Mouse (Mus musculus) neutrophil, adult 5-6 weeks (primary cell): ENCODE data around the gene Fgfrl1. TPM values are rescaled to one million over a fixed set of nuclear protein-coding genes. Genes with fewer than 3 reads are reported as not detected.
A peak's percentile ranks its signal among the peaks of the same experiment; 100 is the strongest.

ENCODE experiments used
- ATAC-seq: fragments of 151-379, 151-347 bp; 2 replicates; pipeline ENCODE4 v1.8.0; 2017; ENCODE audit warnings: mild to moderate bottlenecking, moderate TSS enrichment; ENCODE audit not compliant: insufficient number of reproducible peaks, poor library complexity, low FRiP score, severe bottlenecking; ENCODE audit errors: extremely low read depth
- total RNA-seq: library from RNA; stranded (forward); fragments of 200-1000 nt; gene quantifications from 2 replicates; pipeline ENCODE4 v1.2.3, GENCODE M21; 2017

The Fgfrl1 gene
- total RNA-seq, 1 experiment from 2014 or later = 1.0 TPM

DNA sequence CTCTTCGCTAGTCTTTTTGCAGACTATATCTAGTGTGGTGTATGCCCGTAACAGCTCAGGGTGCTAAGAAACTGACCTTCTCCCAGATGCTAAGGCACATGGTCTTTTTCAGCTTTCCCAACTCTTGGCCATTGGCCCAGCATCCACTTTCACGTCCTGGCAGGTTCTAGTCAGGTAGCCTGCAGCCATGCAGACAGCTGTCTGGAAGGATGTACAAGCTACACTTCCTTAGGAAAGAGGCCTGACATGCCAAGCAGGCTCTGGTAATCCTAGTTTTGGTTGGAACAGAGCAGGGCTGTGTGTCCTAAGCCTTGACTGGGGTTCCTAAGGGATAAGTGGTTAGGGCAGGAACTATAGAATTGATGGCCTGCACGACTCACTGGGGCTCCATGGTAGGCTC is 29.4 kb upstream of the Fgfrl1 start:
- ATAC-seq = no peak

DNA sequence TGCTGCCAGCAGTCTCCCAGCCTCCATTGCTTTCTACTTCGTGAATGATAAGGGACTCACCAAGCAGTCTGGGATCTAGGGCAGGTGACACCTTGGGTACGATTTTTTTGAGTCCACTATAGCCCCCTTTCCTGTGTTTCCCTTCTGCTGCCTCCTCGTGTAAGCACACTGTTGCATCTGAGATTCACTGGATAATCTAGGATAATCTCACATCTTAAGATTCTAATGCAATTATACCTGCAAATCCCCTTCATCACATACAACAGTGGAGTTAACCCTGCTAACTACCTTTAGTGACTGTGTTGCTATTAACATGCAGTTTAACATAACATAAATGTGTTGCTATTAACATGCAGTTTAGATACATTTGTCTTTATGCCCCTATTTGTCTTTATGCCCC is 27.1 kb upstream of the Fgfrl1 start:
- no peak for ATAC-seq

DNA sequence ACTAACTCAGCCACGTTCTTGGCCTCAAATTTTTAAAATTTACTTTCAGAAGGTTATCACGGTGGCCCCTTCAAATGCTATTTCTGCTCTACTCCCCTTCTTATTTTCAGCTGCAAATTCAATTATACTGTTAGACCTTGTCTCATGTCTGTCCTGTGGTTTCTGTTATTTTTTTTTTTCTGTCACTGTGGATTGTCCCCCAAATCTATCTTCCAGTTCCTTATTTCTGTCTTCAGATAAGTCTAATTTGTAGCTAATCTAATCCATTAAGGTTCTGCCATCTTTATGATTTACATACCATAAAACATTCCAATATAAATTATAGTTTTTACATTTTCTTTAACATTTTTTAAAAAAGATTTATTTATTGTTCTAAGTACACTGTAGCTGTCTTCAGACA is 24.8 kb upstream of the Fgfrl1 start:
- ATAC-seq = no peak

DNA sequence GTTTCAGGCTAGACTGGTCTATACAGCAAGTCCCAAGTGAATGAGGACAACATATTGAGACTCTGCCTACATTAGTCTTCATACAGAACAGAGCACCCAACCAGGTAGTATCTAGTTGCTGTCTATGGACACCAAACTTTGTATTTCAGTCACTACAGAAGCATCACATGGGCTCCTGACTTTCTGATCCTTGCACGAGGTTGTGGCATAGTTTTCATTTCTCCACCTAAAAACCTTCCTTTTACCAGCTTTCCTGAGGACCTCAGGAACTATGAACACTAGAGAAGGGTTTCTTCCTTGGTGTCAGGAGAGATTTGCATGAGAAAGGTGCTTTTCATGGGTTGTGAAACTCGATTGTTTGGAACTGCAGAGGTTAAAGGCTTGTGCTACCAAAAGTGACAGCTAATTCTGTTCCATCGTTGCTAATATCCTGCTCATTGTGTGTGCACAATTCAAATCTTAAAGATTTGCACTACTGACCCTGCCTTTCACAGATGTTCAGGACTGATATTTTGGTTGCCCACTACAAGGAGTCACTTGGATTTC is 23.7 kb upstream of the Fgfrl1 start:
- ATAC-seq = no peak

DNA sequence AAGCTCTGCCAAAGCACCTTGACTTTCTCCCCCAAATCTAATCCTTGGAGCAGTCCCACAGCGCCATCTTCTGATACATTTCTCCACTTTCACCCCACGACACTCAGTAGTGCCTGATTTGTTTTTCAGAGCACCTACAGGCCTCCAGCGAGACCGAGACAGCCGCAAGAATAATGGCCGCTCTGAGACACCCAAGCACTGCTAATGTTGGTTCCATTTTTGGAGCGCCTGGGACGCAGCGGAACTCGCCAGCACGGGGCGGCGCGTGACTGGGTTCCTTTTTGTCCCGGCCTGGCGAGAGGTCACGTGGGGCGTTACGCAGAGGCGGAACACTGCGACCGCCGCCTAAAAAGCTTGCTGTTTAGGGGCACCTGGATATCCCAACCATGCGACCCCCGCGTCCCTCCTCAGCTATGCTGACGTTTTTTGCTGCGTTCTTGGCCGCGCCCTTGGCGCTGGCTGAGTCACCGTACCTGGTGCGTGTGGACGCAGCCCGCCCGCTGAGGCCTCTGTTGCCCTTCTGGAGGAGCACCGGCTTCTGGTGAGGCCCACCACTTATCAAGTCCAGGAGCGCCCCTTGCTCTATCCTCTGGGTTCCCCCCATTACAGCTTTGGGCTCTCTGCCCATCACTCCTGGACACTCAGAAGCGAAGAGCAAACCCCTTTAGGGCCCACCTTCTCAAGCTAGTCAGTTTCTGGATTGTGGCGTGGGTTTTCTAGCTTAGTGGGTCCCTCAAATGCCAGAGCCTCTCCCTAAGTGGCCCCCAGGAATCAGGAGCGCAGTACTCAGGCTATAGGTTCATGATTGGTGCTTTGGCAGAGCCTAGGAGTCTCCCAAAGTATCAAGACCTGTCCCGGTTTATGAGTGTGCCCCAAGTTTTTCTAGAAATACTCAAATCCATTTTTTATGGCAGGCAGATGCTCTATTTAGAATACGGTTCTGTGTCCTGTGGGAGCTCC is 22.9 kb upstream of the Fgfrl1 start, which contains the start of gene Dgkq:
Dgkq (minus strand) TSS at position 696 of the 960 bp plus-strand sequence.
- peak; percentile 81 for ATAC-seq

DNA sequence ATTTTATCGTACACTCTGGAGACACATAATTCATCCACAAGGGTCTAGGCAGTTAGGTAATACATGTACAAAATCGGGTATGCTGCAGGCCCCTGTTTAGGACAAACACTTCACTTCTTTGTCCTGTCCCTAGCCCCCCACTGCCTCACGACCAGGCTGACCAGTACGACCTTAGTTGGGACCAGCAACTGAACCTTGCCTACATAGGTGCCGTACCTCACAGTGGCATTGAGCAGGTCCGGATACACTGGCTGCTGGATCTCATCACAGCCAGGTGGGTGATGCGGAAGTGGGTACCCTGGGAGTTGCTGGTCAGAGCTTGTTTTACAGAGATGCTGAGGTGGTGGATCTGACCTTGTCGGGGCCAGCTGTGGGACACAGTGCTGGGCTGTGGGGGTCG is 22.2 kb upstream of the Fgfrl1 start:
- ATAC-seq = no peak

DNA sequence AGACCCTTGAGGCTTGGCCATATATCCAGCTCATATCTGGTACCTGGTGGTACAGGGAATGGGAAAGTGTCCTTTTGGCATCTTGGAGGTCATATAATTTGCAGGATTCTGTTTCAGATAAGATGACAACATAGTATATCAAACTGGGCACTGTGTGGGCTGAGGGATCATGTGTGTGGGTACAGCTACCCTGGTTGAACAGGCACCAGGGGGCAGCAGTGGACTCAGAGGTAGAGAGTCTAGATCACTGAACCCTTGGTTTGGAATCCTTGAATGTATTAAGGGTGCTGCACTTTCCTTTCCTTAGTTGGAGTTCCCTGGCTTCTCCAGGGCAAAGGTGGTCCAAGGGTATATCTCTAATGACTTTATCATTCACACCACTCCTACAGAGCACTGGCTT is 21.4 kb upstream of the Fgfrl1 start:
- ATAC-seq = no peak

DNA sequence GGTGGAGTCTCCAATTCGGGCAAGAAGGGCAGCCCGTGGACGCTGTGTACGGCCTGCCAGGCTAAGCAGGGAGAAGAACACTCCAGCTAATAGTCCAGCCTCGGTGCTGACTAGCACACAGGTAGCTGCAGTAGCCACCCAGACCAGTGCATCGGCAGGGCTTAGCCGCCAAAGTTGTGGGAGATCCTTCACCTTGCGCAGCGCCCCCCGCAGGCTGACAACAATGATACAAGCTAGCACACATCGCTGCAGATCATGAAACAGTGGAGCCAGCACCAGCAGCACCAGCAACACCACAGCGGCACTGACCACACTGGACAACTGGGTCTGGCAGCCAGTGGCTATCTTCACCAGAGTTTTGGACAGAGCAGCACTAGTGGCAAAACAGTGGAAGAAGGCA is 20.4 kb upstream of the Fgfrl1 start:
- ATAC-seq = no peak

DNA sequence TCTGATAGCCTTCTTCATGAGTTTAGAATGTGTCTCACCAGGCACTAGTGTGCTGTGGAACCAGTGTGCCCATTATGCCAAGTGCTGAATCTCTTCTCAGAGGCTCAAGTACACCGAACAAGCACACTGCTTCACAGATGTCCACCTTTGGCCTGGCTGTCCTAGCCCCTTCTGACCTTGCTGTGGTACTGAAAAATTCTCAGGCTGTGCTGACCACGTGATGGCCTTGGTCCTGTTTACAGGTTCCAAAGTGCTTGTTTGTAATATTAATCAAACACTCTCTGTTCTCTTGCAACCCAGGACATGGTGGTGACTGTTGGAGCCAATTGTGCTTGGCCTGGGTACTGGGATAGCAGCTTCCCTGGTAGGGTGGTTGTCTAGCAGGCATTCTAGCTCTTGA is 17.6 kb upstream of the Fgfrl1 start:
- no peak for ATAC-seq

DNA sequence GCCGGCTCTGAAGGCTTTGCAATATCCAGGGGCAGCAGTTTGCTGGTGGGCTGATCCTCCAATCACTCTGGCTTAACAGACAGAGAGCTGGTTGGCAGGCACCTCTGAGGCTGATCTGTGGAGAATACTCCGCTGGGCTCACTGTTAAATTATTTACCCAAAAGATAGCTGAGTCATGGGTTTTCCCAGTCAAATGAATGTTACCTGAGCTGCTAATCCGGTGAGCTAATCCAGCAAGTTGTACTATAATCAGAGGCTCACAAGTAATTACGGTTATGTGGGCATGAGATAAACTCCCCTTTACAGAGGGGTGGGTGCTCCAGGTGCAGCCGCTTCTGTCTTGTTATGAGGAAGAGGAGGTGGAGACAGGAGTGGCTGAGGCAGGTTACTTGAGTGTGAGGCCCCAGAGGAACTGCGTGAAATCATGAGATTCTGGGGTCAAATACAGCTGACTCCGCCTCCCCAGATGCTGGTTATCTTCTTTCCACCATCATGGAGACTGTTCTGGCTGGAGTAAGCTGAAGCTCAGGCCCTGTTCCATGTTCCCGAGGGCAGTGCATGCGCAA is 16.8 kb upstream of the Fgfrl1 start, which contains the start of gene Slc26a1:
Slc26a1 (minus strand) TSS at position 319 of the 566 bp plus-strand sequence.
- no peak for ATAC-seq

DNA sequence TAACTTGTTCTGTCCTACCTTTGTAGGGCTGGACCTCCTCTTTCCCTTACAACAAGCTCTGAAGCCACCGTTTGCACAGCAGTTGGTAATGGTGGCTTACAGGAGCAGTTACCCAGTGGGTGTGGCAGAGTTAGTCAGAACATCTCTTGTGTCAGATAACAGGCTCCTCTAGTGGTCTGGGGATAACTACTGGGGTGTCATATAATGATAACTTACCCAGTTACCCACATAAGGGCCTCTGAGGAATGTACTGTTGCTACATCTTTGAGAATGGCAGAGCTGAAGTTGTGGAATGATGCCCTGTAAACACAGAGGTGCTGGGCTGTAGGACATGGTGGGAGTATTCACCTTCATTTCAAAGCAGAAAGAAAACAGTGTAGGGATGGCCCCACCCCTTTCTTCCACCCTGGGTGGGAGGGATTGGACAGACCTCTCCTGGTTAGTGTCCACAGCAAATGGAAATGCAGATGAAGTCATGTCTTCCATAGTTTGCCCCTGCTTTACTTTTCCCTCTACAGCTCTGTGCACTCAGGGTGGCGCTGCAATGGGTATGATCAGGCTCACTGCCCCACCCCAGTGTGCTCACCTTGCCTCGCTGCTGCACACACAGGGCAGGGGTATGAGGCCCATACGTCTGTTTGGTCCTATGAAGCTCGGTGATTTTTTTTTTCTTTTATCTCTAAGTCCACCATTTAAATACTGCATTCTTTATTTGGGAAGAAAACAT is 15.2 kb upstream of the Fgfrl1 start:
- ATAC-seq = no peak

DNA sequence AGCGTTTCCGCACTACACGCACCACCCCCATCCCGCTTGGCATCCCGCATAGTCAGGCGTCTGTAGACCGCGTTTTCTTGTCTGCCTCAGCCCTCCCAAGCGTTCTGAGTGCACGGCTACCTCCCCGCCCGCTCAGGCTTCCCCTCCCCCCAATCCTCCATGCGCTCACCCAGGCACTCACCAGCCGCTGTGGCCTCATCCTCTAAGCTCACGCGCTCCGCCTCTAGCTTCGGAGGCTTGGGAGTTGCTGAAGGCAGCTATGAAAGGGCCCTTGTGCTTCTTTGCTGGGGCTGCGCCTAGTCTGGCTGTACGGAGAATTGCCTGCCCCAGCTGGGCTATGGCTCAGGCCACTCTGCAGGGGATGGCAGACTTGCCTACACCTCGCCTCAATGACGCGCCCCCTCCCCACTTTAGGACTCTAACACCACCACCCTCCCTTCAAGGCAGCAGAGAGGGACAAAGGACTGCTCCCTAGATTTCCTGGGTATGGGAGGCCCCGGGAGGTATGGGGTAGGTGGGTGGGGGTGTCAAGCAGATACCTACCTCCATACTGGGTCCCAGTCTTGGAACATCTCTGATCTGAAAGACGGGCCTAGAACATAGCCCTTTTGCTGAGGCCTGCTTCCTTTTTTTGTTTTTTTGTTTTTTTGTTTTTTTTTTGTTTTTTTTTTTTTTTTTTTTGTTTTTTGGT is 14.4 kb upstream of the Fgfrl1 start:
- ATAC-seq = no peak

DNA sequence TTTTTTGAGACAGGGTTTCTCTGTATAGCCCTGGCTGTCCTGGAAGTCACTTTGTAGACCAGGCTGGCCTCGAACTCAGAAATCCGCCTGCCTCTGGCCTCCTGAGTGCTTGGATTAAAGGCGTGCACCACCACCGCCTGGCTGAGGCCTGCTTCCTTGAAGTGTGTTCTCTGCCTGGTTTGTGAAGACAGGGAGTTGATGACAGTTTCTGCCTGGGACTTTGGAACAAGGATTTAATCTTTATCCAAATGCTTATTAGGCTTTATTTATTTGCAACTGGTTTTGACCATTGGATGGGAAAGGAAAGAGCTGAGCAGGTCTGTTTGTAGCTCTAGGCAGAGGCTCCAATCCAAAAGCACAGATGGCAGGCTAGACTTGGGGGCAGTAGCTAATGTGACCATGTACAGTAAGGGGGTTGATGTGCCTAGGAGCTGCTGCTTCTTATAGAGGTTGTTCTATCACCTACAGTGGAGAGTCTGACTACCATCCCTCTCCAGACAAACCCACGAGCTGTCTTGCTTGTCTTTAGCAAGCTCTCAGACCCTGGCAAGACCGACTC is 13.8 kb upstream of the Fgfrl1 start:
- no peak for ATAC-seq

DNA sequence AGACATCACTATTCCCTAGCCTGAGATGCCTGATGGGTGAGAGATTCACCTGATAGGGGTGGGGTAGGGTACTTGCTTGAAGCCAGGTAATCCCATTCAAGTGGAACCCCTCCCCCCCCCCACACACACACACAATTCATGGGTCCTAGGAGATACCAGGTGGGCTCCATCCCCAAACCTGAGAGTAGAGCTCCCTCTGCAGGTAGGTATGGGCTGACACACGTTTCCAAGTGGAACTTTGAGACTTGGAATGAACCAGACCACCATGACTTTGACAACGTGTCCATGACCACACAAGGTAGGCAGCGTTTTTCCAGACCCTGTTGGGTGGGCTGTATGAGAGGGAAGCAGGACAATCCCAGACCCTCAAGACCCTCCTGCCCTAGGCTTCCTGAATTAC is 12.3 kb upstream of the Fgfrl1 start:
- ATAC-seq = no peak

DNA sequence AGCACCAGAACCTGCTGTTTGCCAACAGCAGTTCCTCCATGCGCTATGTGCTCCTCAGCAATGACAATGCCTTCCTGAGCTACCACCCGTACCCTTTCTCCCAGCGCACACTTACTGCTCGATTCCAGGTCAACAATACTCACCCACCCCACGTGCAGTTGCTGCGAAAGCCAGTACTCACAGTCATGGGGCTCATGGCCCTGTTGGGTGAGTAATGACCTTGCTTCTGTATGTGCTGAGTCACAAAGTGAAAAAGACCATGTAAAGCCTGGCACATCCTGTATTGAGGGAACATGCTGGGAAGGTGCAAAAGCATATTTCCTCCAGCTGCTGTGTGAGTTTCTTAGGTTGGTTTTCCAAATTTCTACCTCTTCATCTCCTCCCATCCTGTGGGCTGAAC is 11.3 kb upstream of the Fgfrl1 start:
- ATAC-seq = no peak

DNA sequence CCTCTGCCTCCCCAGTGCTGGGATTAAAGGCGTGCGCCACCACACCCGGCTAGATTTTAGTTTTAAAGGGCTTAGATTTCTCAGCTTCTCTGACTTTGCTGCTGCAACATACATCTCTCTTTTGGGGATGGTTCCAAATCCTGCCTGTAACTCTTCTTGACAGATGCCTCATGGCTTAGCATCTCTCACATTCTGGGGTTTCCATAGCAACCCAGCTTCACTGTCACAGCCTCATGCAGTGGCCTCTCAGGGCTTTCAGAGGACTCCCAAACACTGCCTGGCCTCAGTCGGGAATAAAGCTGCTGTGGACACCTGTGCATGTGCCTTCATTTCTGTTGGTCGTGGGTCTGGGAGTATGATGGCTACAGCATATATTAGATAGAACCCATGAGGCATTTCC is 3.1 kb upstream of the Fgfrl1 start:
- no peak for ATAC-seq

DNA sequence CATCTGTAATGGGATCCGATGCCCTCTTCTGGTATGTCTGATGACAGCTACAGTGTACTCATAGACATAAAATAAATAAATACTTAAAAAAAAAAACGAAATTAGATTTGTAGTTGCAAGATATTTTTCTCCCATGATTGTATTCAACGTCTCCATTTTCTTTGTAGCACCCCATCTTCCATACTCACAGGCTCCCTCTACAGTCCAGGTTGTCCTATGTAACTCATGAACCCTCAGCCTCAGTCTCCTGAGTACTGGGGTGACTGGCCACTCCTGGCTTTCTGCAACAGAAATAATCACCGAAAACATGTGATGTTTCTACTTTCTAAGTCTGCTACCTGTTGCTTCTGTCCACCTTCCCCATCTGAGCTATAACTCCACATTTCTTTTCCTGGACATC is 1.0 kb upstream of the Fgfrl1 start:
- no peak for ATAC-seq

DNA sequence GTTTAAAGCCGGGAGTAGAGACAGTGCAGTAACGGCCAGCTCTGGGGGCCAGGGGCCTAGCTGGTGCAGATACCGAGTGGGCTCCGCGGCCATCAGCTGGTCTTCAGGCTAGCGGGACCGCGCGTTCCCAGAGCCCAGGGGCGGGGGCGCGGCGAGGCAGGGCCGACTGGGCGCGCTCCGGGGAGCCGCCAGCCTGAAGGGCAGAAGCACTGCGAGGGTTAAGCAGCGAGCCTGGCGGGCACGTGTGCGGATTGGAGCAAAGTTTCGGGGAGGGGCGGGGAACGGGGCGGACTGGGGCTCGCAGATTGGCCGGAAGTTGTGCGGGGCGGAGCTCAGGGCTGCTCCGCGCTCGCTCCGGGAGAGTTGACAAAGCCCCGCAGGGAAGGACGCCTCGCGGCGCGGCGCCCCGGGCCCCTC is 1.7 kb downstream of the Fgfrl1 start:
- ATAC-seq = peak; percentile 85
